Mouse (Mus musculus): ENCODE data around the gene Dner. TPM values are rescaled to one million over a fixed set of nuclear protein-coding genes. Genes with fewer than 3 reads are reported as not detected.

Gene Dner
- polyA plus RNA-seq, 1 experiment from 2014 or later: 28.5 TPM

DNA sequence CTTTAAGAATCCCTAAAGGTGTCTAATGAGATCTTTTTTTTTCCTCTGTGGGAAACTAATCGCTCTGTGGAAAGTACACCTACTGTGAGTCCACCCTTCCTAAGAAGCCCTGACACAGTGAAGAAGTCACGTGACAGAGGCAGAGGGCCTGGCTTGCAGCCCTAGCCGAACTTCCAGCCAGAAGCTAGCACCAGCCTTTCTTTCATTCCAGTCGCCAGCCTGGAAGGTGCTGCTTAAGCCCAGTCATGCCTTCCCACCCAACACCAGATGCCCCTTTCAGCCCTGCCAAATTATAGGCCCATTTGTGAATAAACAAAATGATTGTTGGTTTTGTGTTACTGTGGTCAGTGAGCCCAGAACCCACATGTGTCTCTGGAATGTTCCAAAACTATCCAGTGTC is 28.4 kb downstream of the Dner start:
- Histone ChIP-seq H3K4me1 (replicated peaks; ENCODE audit: control insufficient read depth, insufficient read depth, low read length) (0 out of 2 replicates have a peak, but pooled peaks cover 2% of the 10 kb centered on the region), H3K4me2 (ENCODE audit: low read depth, low read length, severe bottlenecking) (no peak overlapping the region), H3K9me3 (ENCODE audit: control insufficient read depth, low read length) (no peaks in the 10 kb centered on the region), H3K36me3 (ENCODE audit: control insufficient read depth, insufficient read depth, low read length) (no peaks in the 10 kb centered on the region), H3K4me3 (ENCODE audit: low read depth, low read length) (no peak overlapping the region), H3K27ac (ENCODE audit: low read depth, low read length) (no peak overlapping the region), H3K9ac (ENCODE audit: low read length) (no peak overlapping the region), H3K27me3 (ENCODE audit: control insufficient read depth, insufficient read depth, low read length) (no peaks in the 10 kb centered on the region)
- DNase-seq (ENCODE audit: low spot score) (no peak), ATAC-seq (replicated peaks; ENCODE audit: low FRiP score) (no peak)
- 78% methylated on average over 4 of the region's 4 CpGs for WGBS

DNA sequence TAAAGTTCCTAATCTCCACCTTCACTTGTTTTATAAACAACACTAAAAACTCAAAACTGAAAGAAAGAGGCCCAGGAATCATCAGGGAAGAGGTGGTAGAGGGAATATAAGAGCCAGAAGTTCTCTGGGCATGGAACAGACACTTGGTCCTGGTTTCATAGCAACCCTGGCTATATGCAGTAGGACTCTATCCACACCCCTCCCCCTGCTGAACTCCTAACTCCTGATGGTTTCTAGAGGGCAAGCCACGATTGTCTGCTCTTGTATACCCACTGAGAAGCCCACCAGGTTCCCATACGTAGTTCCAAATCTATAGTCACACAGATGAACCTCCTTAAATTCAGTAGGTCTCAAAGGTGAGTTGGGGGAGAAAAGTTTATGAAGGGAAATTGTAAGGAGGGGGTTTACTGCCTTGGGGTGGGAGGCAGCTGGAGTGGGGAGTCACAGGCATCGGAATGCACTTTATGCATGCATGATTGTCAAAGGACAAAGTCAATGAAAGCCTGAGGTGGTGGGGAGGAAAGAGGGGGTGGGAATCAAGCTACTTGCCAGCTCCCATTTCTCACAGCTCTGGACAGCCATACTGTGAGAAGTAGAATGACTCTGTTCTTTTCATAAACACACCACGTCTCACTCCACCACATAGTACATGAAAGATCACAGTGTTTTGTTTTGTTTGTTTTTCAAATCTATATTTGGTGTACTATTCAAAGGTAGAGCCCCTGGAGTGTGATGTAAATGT is 31.5 kb downstream of the Dner start:
- WGBS: 56% methylated on average over 4 of the region's 4 CpGs
- 0 out of 2 replicates have a peak, but pooled peaks cover 2% of the 10 kb centered on the region for H3K4me1 ChIP-seq (replicated peaks; ENCODE audit: control insufficient read depth, insufficient read depth, low read length)
- H3K9me3 ChIP-seq (ENCODE audit: control insufficient read depth, low read length): no peaks in the 10 kb centered on the region
- no peak overlapping the region for H3K9ac ChIP-seq (ENCODE audit: low read length)
- ATAC-seq (replicated peaks; ENCODE audit: low FRiP score): no peak
- no peak overlapping the region for H3K4me3 ChIP-seq (ENCODE audit: low read depth, low read length)
- H3K27ac ChIP-seq (ENCODE audit: low read depth, low read length): no peak overlapping the region
- H3K4me2 ChIP-seq (ENCODE audit: low read depth, low read length, severe bottlenecking): no peak overlapping the region
- H3K36me3 ChIP-seq (ENCODE audit: control insufficient read depth, insufficient read depth, low read length): no peaks in the 10 kb centered on the region
- DNase-seq (ENCODE audit: low spot score): no peak
- no peaks in the 10 kb centered on the region for H3K27me3 ChIP-seq (ENCODE audit: control insufficient read depth, insufficient read depth, low read length)

GRCm38 (mm10) chr1:84646781-84647180 is 49.2 kb downstream of the Dner start:
- ATAC-seq (replicated peaks; ENCODE audit: low FRiP score) (no peak), DNase-seq (ENCODE audit: low spot score) (no peak)
- Histone ChIP-seq H3K27me3 (ENCODE audit: control insufficient read depth, insufficient read depth, low read length) (no peaks in the 10 kb centered on the region), H3K27ac (ENCODE audit: low read depth, low read length) (no peak overlapping the region), H3K9ac (ENCODE audit: low read length) (no peak overlapping the region), H3K4me2 (ENCODE audit: low read depth, low read length, severe bottlenecking) (no peak overlapping the region), H3K9me3 (ENCODE audit: control insufficient read depth, low read length) (no peaks in the 10 kb centered on the region), H3K4me1 (replicated peaks; ENCODE audit: control insufficient read depth, insufficient read depth, low read length) (no peaks in the 10 kb centered on the region), H3K36me3 (ENCODE audit: control insufficient read depth, insufficient read depth, low read length) (no peaks in the 10 kb centered on the region), H3K4me3 (ENCODE audit: low read depth, low read length) (no peak overlapping the region)
- WGBS: 93% methylated on average over 2 of the region's 2 CpGs

- no peak overlapping the region for H3K4me3 ChIP-seq (ENCODE audit: low read depth, low read length)
- 58% methylated on average over 4 of the region's 4 CpGs for WGBS
- H3K27me3 ChIP-seq (ENCODE audit: control insufficient read depth, insufficient read depth, low read length): no peaks in the 10 kb centered on the region
These were observed 55.6 kb downstream of the Dner start for GRCm38 (mm10) chr1:84640463-84640862.

DNA sequence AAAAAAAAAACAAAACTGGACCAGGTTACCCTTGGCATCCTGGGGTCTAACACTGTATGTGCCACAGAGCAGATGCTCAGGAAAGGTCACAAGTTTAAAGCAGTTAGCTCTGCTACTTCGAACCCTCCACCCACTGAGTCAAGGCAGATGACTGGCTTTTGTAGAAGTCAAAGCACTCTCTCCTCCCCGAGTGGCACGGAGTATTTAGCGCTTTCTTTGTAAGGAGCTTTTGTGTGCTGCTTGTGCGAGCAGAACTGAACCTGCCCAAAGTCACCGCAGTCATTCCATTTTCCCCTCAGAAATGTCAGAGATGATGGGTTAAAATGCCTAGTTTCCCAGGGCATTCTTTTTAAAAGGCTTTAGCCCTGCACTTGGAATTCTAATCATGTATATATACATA is 59.1 kb downstream of the Dner start:
- WGBS: 13% methylated on average over 6 of the region's 6 CpGs
- DNase-seq (ENCODE audit: low spot score): no peak
- ATAC-seq (replicated peaks; ENCODE audit: low FRiP score): no peak

More at GRCm38 (mm10) chr1:84640463-84640862, 55.6 kb downstream of the Dner start:
- no peak for DNase-seq (ENCODE audit: low spot score)
- ATAC-seq (replicated peaks; ENCODE audit: low FRiP score): no peak
- Histone ChIP-seq H3K36me3 (ENCODE audit: control insufficient read depth, insufficient read depth, low read length) (no peaks in the 10 kb centered on the region), H3K9me3 (ENCODE audit: control insufficient read depth, low read length) (no peaks in the 10 kb centered on the region), H3K4me2 (ENCODE audit: low read depth, low read length, severe bottlenecking) (no peak overlapping the region), H3K9ac (ENCODE audit: low read length) (no peak overlapping the region), H3K4me1 (replicated peaks; ENCODE audit: control insufficient read depth, insufficient read depth, low read length) (no peaks in the 10 kb centered on the region), H3K27ac (ENCODE audit: low read depth, low read length) (no peak overlapping the region)

DNA sequence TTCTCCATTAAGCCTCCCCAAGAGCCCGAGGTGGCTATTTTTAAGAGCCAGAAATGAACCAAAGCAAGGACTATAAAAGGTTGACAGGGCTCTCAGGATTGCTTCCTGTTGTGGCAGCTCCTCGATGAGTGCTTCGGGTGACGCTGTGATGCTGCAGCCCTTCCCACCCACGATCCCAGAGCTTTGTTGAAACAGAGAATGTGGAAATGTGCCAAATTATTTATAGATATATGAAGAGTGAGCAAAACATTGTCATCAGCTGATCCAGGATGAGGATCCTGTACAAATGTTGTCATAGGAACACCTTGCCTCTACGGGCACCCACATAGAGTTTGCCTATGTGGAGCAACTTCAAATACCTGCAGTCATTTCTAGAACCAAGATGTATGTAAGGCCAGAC is 67.8 kb downstream of the Dner start:
- DNase-seq (ENCODE audit: low spot score) (no peak), ATAC-seq (replicated peaks; ENCODE audit: low FRiP score) (no peak)
- no peaks in the 10 kb centered on the region for H3K9me3 ChIP-seq (ENCODE audit: control insufficient read depth, low read length)
- H3K27ac ChIP-seq (ENCODE audit: low read depth, low read length): no peak overlapping the region
- no peaks in the 10 kb centered on the region for H3K27me3 ChIP-seq (ENCODE audit: control insufficient read depth, insufficient read depth, low read length)
- H3K4me1 ChIP-seq (replicated peaks; ENCODE audit: control insufficient read depth, insufficient read depth, low read length): no peaks in the 10 kb centered on the region
- no peak overlapping the region for H3K9ac ChIP-seq (ENCODE audit: low read length)
- no peak overlapping the region for H3K4me3 ChIP-seq (ENCODE audit: low read depth, low read length)
- no peak overlapping the region for H3K4me2 ChIP-seq (ENCODE audit: low read depth, low read length, severe bottlenecking)
- WGBS: 89% methylated on average over 6 of the region's 6 CpGs
- H3K36me3 ChIP-seq (ENCODE audit: control insufficient read depth, insufficient read depth, low read length): no peaks in the 10 kb centered on the region

More for the DNA sequence above, 59.1 kb downstream of the Dner start:
- Histone ChIP-seq H3K4me1 (replicated peaks; ENCODE audit: control insufficient read depth, insufficient read depth, low read length) (no peaks in the 10 kb centered on the region), H3K27me3 (ENCODE audit: control insufficient read depth, insufficient read depth, low read length) (no peaks in the 10 kb centered on the region), H3K9ac (ENCODE audit: low read length) (no peak overlapping the region), H3K36me3 (ENCODE audit: control insufficient read depth, insufficient read depth, low read length) (no peaks in the 10 kb centered on the region), H3K4me3 (ENCODE audit: low read depth, low read length) (no peak overlapping the region), H3K4me2 (ENCODE audit: low read depth, low read length, severe bottlenecking) (no peak overlapping the region), H3K27ac (ENCODE audit: low read depth, low read length) (no peak overlapping the region), H3K9me3 (ENCODE audit: control insufficient read depth, low read length) (no peaks in the 10 kb centered on the region)

DNA sequence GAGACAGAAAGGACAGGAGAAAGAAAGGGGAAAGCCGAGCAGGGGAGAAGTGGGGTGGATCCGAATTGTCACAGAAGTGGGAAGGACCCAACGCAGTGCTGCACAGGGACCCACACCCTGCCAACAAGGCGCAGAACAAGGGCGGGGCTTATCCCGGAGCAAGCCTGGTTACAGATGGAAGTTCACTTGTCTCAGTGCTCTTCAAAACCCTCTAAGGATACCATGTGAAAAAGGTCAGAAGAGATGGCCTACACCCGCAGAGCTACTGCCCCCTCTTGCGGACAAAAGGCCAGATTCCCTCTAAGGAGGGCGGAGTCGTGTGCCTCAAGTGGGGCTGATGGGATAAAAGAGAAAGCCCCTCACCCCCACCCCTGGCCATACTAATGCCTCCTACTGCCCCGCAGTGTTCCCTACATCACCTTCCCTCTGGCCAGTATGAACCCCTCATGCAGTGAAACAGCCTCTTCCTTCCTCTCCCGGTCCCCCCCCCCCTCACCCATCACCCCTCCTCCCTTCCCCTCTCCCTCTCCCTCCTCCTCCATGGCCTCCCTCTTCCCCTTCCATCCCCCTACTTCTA is 73.0 kb downstream of the Dner start:
- Histone ChIP-seq H3K4me2 (ENCODE audit: low read depth, low read length, severe bottlenecking) (0 out of 2 replicates have a peak overlapping the region, but pooled peaks have one; percentile 11), H3K9me3 (ENCODE audit: control insufficient read depth, low read length) (no peaks in the 10 kb centered on the region), H3K9ac (ENCODE audit: low read length) (no peak overlapping the region), H3K36me3 (ENCODE audit: control insufficient read depth, insufficient read depth, low read length) (no peaks in the 10 kb centered on the region), H3K4me3 (ENCODE audit: low read depth, low read length) (no peak overlapping the region), H3K4me1 (replicated peaks; ENCODE audit: control insufficient read depth, insufficient read depth, low read length) (peaks cover 9% of the 10 kb centered on the region; the same call in 1 of the 2 replicates), H3K27me3 (ENCODE audit: control insufficient read depth, insufficient read depth, low read length) (no peaks in the 10 kb centered on the region), H3K27ac (ENCODE audit: low read depth, low read length) (no peak overlapping the region)
- ATAC-seq (replicated peaks; ENCODE audit: low FRiP score) (peak; percentile 57), DNase-seq (ENCODE audit: low spot score) (no peak)
- WGBS: 16% methylated on average over 12 of the region's 12 CpGs

GRCm38 (mm10) chr1:84621308-84621707 is 74.7 kb downstream of the Dner start:
- peaks cover 9% of the 10 kb centered on the region; the same call in 1 of the 2 replicates for H3K4me1 ChIP-seq (replicated peaks; ENCODE audit: control insufficient read depth, insufficient read depth, low read length)
- WGBS: 58% methylated on average over 3 of the region's 3 CpGs
- ATAC-seq (replicated peaks; ENCODE audit: low FRiP score) (peak; percentile 79), DNase-seq (ENCODE audit: low spot score) (peak; percentile 70)
- H3K4me3 ChIP-seq (ENCODE audit: low read depth, low read length): no peak overlapping the region
- H3K36me3 ChIP-seq (ENCODE audit: control insufficient read depth, insufficient read depth, low read length): no peaks in the 10 kb centered on the region
- no peaks in the 10 kb centered on the region for H3K27me3 ChIP-seq (ENCODE audit: control insufficient read depth, insufficient read depth, low read length)
- no peak overlapping the region for H3K27ac ChIP-seq (ENCODE audit: low read depth, low read length)
- H3K9me3 ChIP-seq (ENCODE audit: control insufficient read depth, low read length): no peaks in the 10 kb centered on the region
- H3K9ac ChIP-seq (ENCODE audit: low read length): no peak overlapping the region
- no peak overlapping the region for H3K4me2 ChIP-seq (ENCODE audit: low read depth, low read length, severe bottlenecking)

Data from forebrain, embryonic 11.5 days (tissue).